Mouse (Mus musculus): ENCODE measurements around the gene Znrd1. TPM values are rescaled to one million over a fixed set of nuclear protein-coding genes. Genes with fewer than 3 reads are reported as not detected.

Gene Znrd1
- 26.5 and 33.7 TPM in 2 replicates for polyA plus RNA-seq (2012; rRNA removed)

DNA sequence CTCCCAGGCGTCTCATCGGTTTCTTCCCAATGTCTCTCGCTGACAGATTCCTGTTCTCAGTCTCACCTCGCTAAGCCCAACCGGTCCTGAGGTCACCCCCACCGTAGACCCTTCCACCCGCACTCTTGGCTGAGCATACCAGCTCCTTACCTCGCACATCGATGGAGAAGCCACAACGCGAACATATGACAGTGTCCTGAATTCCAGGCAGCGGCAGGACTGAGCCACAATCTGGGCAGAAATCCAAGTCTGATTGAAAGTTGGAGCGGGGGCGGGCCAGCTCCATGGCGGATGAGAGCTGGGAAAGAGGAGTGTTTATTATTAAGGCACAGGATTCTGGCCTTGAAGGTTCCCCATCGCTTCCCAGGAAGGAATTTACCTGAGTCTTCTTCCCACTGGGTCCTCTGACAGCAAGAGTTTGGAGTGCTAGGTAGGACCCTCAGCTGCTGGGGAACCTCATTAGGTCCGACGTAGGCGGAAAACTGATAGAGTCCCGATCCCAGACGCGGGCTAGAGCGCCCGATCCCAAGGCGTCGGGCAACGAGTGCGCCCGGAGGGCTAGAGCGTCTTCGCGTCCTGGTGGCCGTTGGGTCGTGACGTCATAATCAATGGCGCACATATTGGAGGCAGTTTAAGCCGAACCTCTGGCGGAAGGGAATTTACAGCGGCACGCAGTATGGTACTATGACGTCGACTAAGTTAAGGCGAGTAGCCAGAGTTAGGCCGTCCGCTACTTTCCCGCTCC lies at the start of gene Znrd1, which contains the start of gene Znrd1as:
Gene Znrd1, minus strand, starts transcription at position 561 of the 745 bp plus-strand sequence.
Gene Znrd1as, plus strand, starts transcription at position 594 of the 745 bp plus-strand sequence.
- Histone ChIP-seq H3K27ac (ENCODE audit: insufficient read depth, low read depth, low read length) (peak within 1 kb of the TSS; percentile 62), H3K4me1 (ENCODE audit: control insufficient read depth, insufficient read depth, low read length) (peaks cover 4% of the 10 kb centered on the region; the same call in 1 of the 2 replicates), H3K4me3 (ENCODE audit: insufficient read depth, low read depth, low read length) (peak within 1 kb of the TSS; percentile 71), H3K36me3 (ENCODE audit: control insufficient read depth, insufficient read depth, low read length) (no peaks in the 10 kb centered on the region), H3K27me3 (replicated peaks; ENCODE audit: control insufficient read depth, insufficient read depth, low read length) (no peaks in the 10 kb centered on the region)
- TF ChIP-seq CTCF (conservative IDR thresholded peaks at IDR 0.05; ENCODE audit: insufficient read depth, insufficient read length, low read depth, low read length) (no peak), POLR2A (IDR thresholded peaks at IDR 0.05; ENCODE audit: low read depth, low read length) (peak; percentile 65)
- peak; percentile 97 for DNase-seq
- under 1% methylated on average over 46 of the region's 46 CpGs for WGBS

DNA sequence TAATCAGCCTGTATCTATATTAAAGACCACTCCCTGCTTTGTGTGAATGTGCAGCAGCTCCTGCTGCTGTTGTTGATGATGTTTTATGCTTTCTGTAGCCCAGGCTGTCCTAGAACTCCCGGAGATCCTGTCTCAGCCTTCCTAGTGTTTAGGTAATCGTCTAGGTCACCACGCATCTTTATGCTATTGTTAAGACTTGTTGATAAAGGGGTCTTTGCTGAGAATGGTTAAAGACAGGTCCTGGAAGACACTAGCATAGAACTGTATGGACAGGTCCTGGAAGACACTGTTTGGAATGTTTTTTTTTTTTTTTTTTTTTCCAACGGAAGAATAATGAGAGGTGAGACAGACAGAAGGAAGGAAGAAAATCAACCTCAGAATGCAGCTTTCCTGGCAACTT lies 45.0 kb upstream of the Znrd1 start:
- H3K27me3 ChIP-seq (replicated peaks; ENCODE audit: control insufficient read depth, insufficient read depth, low read length) = no peaks in the 10 kb centered on the region
- no peak for DNase-seq
- no peak overlapping the region for H3K27ac ChIP-seq (ENCODE audit: insufficient read depth, low read depth, low read length)
- H3K36me3 ChIP-seq (ENCODE audit: control insufficient read depth, insufficient read depth, low read length) = no peaks in the 10 kb centered on the region
- TF ChIP-seq CTCF (conservative IDR thresholded peaks at IDR 0.05; ENCODE audit: insufficient read depth, insufficient read length, low read depth, low read length) (no peak), POLR2A (IDR thresholded peaks at IDR 0.05; ENCODE audit: low read depth, low read length) (no peak)
- 43% methylated on average over 4 of the region's 4 CpGs for WGBS
- H3K4me1 ChIP-seq (ENCODE audit: control insufficient read depth, insufficient read depth, low read length) = peaks cover 4% of the 10 kb centered on the region; the same call in 1 of the 2 replicates
- no peak overlapping the region for H3K4me3 ChIP-seq (ENCODE audit: insufficient read depth, low read depth, low read length)

DNA sequence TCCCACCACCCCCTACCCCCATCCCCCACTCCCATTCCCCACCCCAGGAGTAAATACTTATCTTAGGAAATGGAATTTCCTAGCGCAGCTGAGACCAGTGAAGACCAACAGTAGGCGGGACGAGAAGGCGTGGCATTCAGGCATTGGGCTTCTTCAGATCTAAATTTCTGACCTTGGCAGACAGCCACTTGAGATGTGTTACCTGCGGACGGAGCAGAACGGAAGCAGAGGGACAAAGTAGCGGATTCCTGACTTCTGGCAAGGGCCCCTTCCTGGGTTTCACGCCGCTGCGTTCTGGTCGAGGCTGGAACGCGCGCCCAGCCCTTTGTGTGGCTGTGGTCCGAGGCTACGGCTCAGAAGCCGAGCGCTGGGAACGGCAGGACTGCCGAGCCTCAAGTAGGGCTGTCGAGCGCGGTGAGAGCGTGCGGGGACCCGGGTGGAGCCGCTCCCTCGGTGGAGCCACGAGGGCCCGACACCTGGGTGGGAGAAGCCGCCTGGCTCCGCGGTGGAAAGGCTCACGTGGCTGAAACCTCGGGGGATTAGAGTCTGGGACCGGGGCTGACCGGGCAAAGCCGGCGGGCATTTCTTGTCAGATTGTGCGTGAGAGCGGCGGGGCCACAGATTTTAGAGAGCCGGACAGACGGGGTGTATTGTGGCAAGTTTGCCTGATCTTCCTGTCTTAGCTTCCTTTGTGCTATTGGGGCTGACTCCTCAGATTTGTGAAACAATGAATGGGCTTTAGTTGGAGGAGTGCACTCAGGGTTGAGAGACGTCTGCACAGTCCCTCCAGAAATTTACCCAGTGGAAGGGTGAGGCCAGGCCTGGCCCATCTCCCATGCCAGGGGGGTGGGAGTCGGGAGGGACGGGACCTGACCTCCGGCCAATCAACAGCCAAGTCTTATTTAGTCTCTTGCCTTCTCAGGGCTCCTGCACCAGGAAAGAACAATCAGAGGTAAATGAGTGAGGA lies 44.3 kb upstream of the Znrd1 start:
- Histone ChIP-seq H3K27me3 (replicated peaks; ENCODE audit: control insufficient read depth, insufficient read depth, low read length) (no peaks in the 10 kb centered on the region), H3K36me3 (ENCODE audit: control insufficient read depth, insufficient read depth, low read length) (no peaks in the 10 kb centered on the region), H3K4me1 (ENCODE audit: control insufficient read depth, insufficient read depth, low read length) (no peaks in the 10 kb centered on the region), H3K4me3 (ENCODE audit: insufficient read depth, low read depth, low read length) (peak overlapping the region; percentile 61), H3K27ac (ENCODE audit: insufficient read depth, low read depth, low read length) (no peak overlapping the region)
- 1% methylated on average over 49 of the region's 49 CpGs for WGBS
- no peak for TF ChIP-seq CTCF (conservative IDR thresholded peaks at IDR 0.05; ENCODE audit: insufficient read depth, insufficient read length, low read depth, low read length)
- no peak for TF ChIP-seq POLR2A (IDR thresholded peaks at IDR 0.05; ENCODE audit: low read depth, low read length)
- DNase-seq = peak; percentile 81

DNA sequence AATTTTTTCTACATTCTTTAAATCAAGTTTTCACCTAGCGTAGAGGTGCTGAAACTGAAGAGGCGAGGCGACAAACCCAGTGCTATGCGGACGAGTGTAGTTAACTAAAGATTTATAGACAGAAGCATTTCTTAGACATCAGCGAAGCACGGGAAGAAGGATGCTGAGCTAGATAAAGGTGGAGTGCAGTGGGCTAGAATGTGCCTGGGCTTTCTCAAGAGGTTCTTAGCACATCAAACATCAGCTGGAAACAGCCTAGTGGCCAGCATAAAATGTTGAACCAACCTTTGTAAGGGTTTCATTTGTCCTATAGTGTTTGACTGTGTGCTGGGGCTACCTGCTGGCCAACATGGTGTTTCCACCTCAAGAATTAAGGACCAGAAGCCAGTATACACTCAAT lies 42.5 kb upstream of the Znrd1 start, which contains the start of gene Zfp57:
Gene Zfp57, plus strand, starts transcription at position 301 of the 400 bp plus-strand sequence.
- Histone ChIP-seq H3K27ac (ENCODE audit: insufficient read depth, low read depth, low read length) (no peak within 1 kb of the TSS), H3K36me3 (ENCODE audit: control insufficient read depth, insufficient read depth, low read length) (no peaks in the 10 kb centered on the region), H3K27me3 (replicated peaks; ENCODE audit: control insufficient read depth, insufficient read depth, low read length) (no peaks in the 10 kb centered on the region), H3K4me1 (ENCODE audit: control insufficient read depth, insufficient read depth, low read length) (no peaks in the 10 kb centered on the region; the same call in 1 of the 2 replicates), H3K4me3 (ENCODE audit: insufficient read depth, low read depth, low read length) (no peak within 1 kb of the TSS)
- no peak for DNase-seq
- WGBS = 89% methylated on average over 7 of the region's 7 CpGs
- no peak for TF ChIP-seq CTCF (conservative IDR thresholded peaks at IDR 0.05; ENCODE audit: insufficient read depth, insufficient read length, low read depth, low read length)
- TF ChIP-seq POLR2A (IDR thresholded peaks at IDR 0.05; ENCODE audit: low read depth, low read length) = no peak

DNA sequence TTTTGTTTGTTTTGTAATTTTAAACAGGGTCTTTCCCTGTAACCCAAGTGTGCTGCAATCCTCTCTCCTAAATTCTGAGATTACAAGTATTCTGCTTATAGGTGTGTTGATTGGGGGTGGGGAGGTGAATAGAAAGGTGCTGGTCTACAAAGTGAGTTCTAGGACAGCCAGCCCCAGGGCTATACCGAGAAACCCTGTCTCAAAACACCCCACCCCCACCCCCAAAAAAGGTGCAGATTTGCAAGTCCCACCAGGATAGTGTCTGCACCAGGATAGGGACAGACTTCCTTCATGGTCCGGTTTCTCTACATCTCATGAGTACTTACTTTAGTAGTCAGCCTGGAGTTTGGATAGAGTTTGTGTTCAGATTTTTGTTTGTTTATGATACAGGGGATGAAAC lies 40.1 kb upstream of the Znrd1 start:
- Histone ChIP-seq H3K36me3 (ENCODE audit: control insufficient read depth, insufficient read depth, low read length) (no peaks in the 10 kb centered on the region), H3K4me1 (ENCODE audit: control insufficient read depth, insufficient read depth, low read length) (no peaks in the 10 kb centered on the region; the same call in 1 of the 2 replicates), H3K27ac (ENCODE audit: insufficient read depth, low read depth, low read length) (no peak overlapping the region), H3K27me3 (replicated peaks; ENCODE audit: control insufficient read depth, insufficient read depth, low read length) (no peaks in the 10 kb centered on the region), H3K4me3 (ENCODE audit: insufficient read depth, low read depth, low read length) (no peak overlapping the region)
- TF ChIP-seq CTCF (conservative IDR thresholded peaks at IDR 0.05; ENCODE audit: insufficient read depth, insufficient read length, low read depth, low read length) (no peak), POLR2A (IDR thresholded peaks at IDR 0.05; ENCODE audit: low read depth, low read length) (no peak)
- no peak for DNase-seq
- WGBS = 69% methylated on average over 2 of the region's 2 CpGs

DNA sequence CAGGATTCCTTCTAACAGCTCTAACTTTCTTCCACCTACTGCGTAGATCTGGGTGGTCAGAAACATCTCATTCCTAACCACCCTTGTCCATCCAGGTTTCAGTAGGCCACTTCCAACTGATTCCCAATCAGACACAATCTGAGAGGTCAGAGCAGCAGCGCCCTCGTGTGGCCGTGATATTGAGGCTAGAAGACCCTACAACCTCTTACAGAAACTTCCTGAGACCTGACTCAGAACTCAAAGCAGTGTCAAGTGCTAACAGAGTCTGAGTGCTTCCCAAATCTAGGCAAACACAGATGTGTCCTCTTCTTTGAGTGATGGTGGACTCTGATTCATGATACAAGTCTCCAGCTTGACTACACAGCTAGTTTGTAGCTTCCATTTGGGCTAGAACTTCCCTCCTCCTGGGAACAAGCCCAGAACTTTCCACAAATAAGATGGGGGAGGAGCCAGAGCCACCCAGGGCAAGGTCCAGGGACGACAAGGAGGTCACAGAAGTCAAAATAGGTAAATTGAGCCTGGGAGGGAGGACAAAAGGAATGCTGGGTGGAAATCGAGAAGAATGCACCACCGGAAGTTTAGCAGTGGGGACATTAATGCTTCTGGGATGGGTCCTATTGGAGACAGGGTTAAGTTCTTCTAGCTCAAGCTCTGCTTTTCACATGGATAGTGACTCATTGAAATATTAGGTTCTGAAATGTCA lies 38.8 kb upstream of the Znrd1 start:
- H3K36me3 ChIP-seq (ENCODE audit: control insufficient read depth, insufficient read depth, low read length) = no peaks in the 10 kb centered on the region
- H3K4me3 ChIP-seq (ENCODE audit: insufficient read depth, low read depth, low read length) = no peak overlapping the region
- TF ChIP-seq POLR2A (IDR thresholded peaks at IDR 0.05; ENCODE audit: low read depth, low read length) = no peak
- peak; percentile 81 for TF ChIP-seq CTCF (conservative IDR thresholded peaks at IDR 0.05; ENCODE audit: insufficient read depth, insufficient read length, low read depth, low read length)
- peak; percentile 77 for DNase-seq
- H3K4me1 ChIP-seq (ENCODE audit: control insufficient read depth, insufficient read depth, low read length) = no peaks in the 10 kb centered on the region; the same call in 1 of the 2 replicates
- no peaks in the 10 kb centered on the region for H3K27me3 ChIP-seq (replicated peaks; ENCODE audit: control insufficient read depth, insufficient read depth, low read length)
- 16% methylated on average over 7 of the region's 7 CpGs for WGBS
- no peak overlapping the region for H3K27ac ChIP-seq (ENCODE audit: insufficient read depth, low read depth, low read length)
